Mouse (Mus musculus) limb, embryonic 14.5 days (tissue): ENCODE data around the gene Pik3c2g. TPM values are rescaled to one million over a fixed set of nuclear protein-coding genes. Genes with fewer than 3 reads are reported as not detected.
A peak's percentile ranks its signal among the peaks of the same experiment; 100 is the strongest.

Experiments
- ATAC-seq: fragments of 200-750 bp; cut with Nextera tagmentation; 2 replicates; pipeline ENCODE4 v1.8.0; 2017; ENCODE audit warnings: low read depth, moderate number of reproducible peaks, moderate TSS enrichment; ENCODE audit not compliant: low FRiP score
- DNase-seq: peaks from one replicate; pipeline ENCODE4 v3.0.0-alpha.2; 2015; ENCODE audit warnings: low spot score
- H3K27ac ChIP-seq: fragments of 300-500 bp; sonication (generic); replicated peaks from 2 replicates; pipeline ENCODE4 v1.5.1; 2014; ENCODE audit warnings: low read depth, mild to moderate bottlenecking, low read length, moderate library complexity, mixed read lengths
- H3K27me3 ChIP-seq: fragments of 300-500 bp; sonication (generic); 2 replicates; pipeline ENCODE4 v1.6.1; 2014; ENCODE audit warnings: low read length, mixed read lengths; ENCODE audit not compliant: control insufficient read depth, insufficient read depth
- H3K36me3 ChIP-seq: fragments of 300-500 bp; sonication (generic); 2 replicates; pipeline ENCODE4 v1.6.1; 2014; ENCODE audit warnings: mild to moderate bottlenecking, low read length, moderate library complexity, mixed read lengths; ENCODE audit not compliant: control insufficient read depth, insufficient read depth
- H3K4me1 ChIP-seq: fragments of 300-500 bp; sonication (generic); 2 replicates; pipeline ENCODE4 v1.6.1; 2014; ENCODE audit warnings: antibody characterized with exemption, low read length, mixed read lengths; ENCODE audit not compliant: control insufficient read depth, insufficient read depth
- H3K4me2 ChIP-seq: fragments of 300-500 bp; sonication (generic); replicated peaks from 2 replicates; pipeline ENCODE4 v1.6.1; 2014; ENCODE audit warnings: low read depth, mild to moderate bottlenecking, low read length, moderate library complexity; ENCODE audit not compliant: severe bottlenecking
- H3K4me3 ChIP-seq: fragments of 300-500 bp; sonication (generic); replicated peaks from 2 replicates; pipeline ENCODE4 v1.5.1; 2014; ENCODE audit warnings: low read length
- H3K9ac ChIP-seq: fragments of 300-500 bp; sonication (generic); 2 replicates; pipeline ENCODE4 v1.6.1; 2014; ENCODE audit warnings: mild to moderate bottlenecking, low read depth, low read length, moderate library complexity; ENCODE audit not compliant: severe bottlenecking
- H3K9me3 ChIP-seq: fragments of 300-500 bp; sonication (generic); 2 replicates; pipeline ENCODE4 v1.6.1; 2016; ENCODE audit warnings: low read length; ENCODE audit not compliant: control insufficient read depth
- POLR2A ChIP-seq: fragments of 200-500 bp; IDR thresholded peaks from 2 replicates; pipeline ENCODE4 v1.8.0; 2012; ENCODE audit warnings: inconsistent platforms, mild to moderate bottlenecking, moderate library complexity, borderline replicate concordance; ENCODE audit not compliant: insufficient read depth, insufficient read length; ENCODE audit errors: extremely low read depth
- WGBS: fragments of 180-500 bp; shearing (Covaris S2); extraction: QIAGEN DNeasy Blood & Tissue Kit; methylation state at CpG from one replicate; pipeline ENCODE4 v1.1.7; 2014; 5-methylcytosine and 5-hydroxymethylcytosine counted together
- polyA plus RNA-seq, 2 experiments: library from polyadenylated mRNA; depleted of rRNA in 1 of 2; stranded (reverse) in 1 of 2; unstranded in 1 of 2; fragments of >200 nt; fragmentation: Nextera tagmentation in 1 of 2; extraction: Ambion mirVana in 1 of 2; gene quantifications; 2 replicates each; pipeline versions ENCODE4 v1.2.1 to v1.2.3; 2012 to 2014

Pik3c2g gene
- polyA plus RNA-seq, 2 experiments = 0.54 to 1.8 TPM

DNA sequence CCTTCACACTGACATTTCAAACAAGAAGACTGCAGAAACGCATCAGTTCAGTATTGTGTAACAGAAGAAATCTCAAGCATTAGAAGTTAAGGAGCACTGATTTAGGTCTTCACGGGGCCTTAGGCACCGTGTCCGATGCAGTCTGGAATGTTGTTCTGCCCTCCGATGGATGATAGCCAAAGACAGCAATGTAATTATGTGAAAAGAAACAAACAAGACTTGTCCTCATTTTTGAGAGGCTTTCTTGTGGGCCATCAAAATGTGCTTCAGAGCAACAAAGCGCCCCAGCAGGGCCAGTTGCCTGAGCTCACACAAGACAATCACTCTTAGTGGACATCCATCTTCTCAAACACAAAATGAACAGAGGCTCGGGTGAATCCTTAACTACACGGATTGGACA, 234.9 kb downstream of the Pik3c2g start:
- H3K4me1 ChIP-seq = no peaks in the 10 kb centered on the region
- ATAC-seq = no peak
- no peak overlapping the region for H3K4me2 ChIP-seq
- H3K27me3 ChIP-seq = no peaks in the 10 kb centered on the region
- H3K4me3 ChIP-seq = no peak overlapping the region
- H3K9me3 ChIP-seq = no peaks in the 10 kb centered on the region
- no peak for DNase-seq
- H3K36me3 ChIP-seq = no peaks in the 10 kb centered on the region
- TF ChIP-seq POLR2A = no peak
- no peak overlapping the region for H3K27ac ChIP-seq
- H3K9ac ChIP-seq = no peak overlapping the region
- WGBS = 75% methylated on average over 8 of the region's 8 CpGs

DNA sequence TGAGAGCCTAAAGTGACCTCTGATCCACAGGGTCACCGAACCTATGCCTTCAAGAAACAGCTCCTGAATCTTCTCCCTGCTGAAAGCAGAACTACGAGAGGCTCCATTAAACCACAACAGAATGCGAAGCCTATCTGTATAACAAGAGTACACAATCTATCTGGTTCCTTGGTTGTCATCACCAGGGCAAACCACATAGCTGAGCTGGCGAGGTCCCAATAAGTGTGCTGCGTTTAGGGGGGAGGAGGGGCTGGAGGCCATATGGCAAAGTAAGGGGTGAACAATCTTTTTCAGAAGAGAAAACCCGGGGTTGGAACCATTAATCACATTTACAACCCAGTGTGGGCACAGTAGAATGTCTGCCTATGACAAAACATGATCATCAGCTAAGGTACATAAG, 251.2 kb downstream of the Pik3c2g start:
- no peak for DNase-seq
- no peaks in the 10 kb centered on the region for H3K27me3 ChIP-seq

DNA sequence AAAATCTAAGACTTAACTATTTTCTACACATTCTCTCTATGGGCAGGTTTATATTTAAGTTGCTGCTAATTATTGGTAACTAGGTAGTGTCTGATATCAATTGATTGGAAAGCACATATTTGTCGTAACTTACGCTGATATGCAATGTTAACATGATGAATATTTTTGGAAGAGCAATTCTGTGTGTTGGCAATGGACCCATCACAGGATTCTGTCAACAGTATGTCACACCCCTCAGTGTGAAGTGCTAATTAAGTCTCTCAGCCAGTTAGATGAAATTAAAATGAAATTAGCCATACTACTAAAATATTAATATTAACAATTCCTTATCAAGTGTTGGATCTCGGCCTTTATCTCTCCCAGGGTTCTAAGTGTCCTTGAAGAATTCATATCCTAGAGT, 251.7 kb downstream of the Pik3c2g start:
- Histone ChIP-seq H3K9ac (no peak overlapping the region), H3K36me3 (no peaks in the 10 kb centered on the region), H3K27me3 (no peaks in the 10 kb centered on the region), H3K9me3 (no peaks in the 10 kb centered on the region), H3K4me3 (no peak overlapping the region), H3K4me2 (no peak overlapping the region), H3K4me1 (no peaks in the 10 kb centered on the region), H3K27ac (no peak overlapping the region)
- 95% methylated on average over 3 of the region's 3 CpGs for WGBS
- ATAC-seq (no peak), DNase-seq (no peak)
- TF ChIP-seq POLR2A = no peak

More for the DNA sequence above, 251.2 kb downstream of the Pik3c2g start:
- Histone ChIP-seq H3K4me3 (no peak overlapping the region), H3K27ac (no peak overlapping the region), H3K36me3 (no peaks in the 10 kb centered on the region), H3K4me1 (no peaks in the 10 kb centered on the region), H3K9ac (no peak overlapping the region), H3K9me3 (no peaks in the 10 kb centered on the region), H3K4me2 (no peak overlapping the region)
- ATAC-seq = no peak
- TF ChIP-seq POLR2A = no peak
- WGBS = 65% methylated on average over 6 of the region's 6 CpGs

DNA sequence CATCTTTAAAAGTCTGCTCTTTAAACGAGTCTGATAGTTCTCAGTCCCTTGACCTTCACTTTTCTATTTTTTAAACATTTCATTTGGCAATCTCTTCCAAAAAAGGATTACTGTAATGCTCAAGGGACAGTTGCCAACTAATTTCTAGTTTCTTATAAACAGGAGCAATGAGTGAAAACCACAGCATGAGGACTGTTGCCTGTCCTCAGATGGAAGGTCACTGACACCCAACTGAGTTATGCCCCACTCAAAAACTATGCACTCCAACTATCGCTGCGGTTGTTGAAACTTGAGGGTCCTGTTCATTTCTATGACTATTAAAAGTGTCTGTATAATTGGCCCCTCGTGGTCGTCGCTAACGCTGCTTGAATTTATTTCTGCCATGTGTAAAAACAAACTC, 252.9 kb downstream of the Pik3c2g start:
- WGBS = 48% methylated on average over 7 of the region's 7 CpGs
- no peak overlapping the region for H3K4me2 ChIP-seq
- H3K4me3 ChIP-seq = no peak overlapping the region
- no peaks in the 10 kb centered on the region for H3K36me3 ChIP-seq
- no peak for TF ChIP-seq POLR2A
- no peak overlapping the region for H3K9ac ChIP-seq
- H3K9me3 ChIP-seq = no peaks in the 10 kb centered on the region
- ATAC-seq (no peak), DNase-seq (peak; percentile 22)
- no peak overlapping the region for H3K27ac ChIP-seq
- no peaks in the 10 kb centered on the region for H3K27me3 ChIP-seq
- no peaks in the 10 kb centered on the region for H3K4me1 ChIP-seq

DNA sequence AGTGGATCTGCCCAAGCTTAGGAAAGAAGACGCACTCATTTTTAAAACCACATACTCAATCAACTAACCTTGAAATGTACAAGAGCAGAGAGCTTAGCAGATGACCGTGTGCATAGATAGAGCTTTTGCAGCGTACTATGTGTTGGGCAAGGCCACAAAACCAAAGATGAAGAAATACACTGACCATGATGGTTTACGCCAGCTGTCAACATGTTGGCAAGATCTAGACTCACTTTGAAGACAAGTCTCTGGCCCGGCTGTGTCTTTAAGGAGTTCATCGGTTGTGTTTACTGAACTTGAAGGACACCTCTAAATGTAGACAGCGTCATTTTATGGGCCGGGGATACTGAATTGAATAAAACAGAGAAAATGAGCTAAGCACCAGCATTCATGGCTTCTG, 254.3 kb downstream of the Pik3c2g start:
- no peak for DNase-seq
- no peak for ATAC-seq
- Histone ChIP-seq H3K9me3 (no peaks in the 10 kb centered on the region), H3K4me1 (no peaks in the 10 kb centered on the region), H3K27ac (no peak overlapping the region), H3K9ac (no peak overlapping the region), H3K27me3 (no peaks in the 10 kb centered on the region), H3K4me3 (no peak overlapping the region), H3K36me3 (no peaks in the 10 kb centered on the region), H3K4me2 (no peak overlapping the region)
- WGBS = 97% methylated on average over 8 of the region's 8 CpGs
- TF ChIP-seq POLR2A = no peak

DNA sequence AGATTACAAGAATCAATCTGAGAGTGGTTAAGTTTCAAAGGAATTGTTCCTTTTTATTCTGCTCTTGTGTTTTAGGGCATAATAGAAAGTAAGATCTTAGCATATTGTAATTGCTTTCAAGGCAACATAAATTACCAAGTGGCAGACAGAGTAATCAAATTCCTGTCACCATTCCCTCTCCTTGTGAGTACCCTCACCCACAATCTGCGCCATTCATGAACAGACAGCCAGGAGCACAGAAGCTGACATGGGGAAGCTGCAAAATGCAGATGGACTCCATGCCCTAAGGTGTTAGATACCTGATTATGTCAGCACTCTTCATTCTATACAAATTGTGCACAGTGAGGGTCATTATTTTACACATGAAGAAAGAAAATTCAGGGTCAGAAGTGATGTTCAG, 255.6 kb downstream of the Pik3c2g start:
- WGBS = 86% methylated on average over 1 of the region's 1 CpGs
- no peak for DNase-seq
- H3K4me2 ChIP-seq = no peak overlapping the region

More for the DNA sequence above, 255.6 kb downstream of the Pik3c2g start:
- H3K9me3 ChIP-seq = no peaks in the 10 kb centered on the region
- H3K4me3 ChIP-seq = no peak overlapping the region
- H3K9ac ChIP-seq = no peak overlapping the region
- H3K36me3 ChIP-seq = no peaks in the 10 kb centered on the region
- H3K4me1 ChIP-seq = no peaks in the 10 kb centered on the region
- ATAC-seq = no peak
- no peak for TF ChIP-seq POLR2A
- H3K27ac ChIP-seq = no peak overlapping the region
- H3K27me3 ChIP-seq = no peaks in the 10 kb centered on the region
